Mouse (Mus musculus) myocyte (in vitro differentiated cells): ENCODE data around the gene Them5.

Source experiments
- MAX ChIP-seq: IDR thresholded peaks from one replicate; pipeline ENCODE4 v1.6.1; 2011; ENCODE audit warnings: low read depth, mild to moderate bottlenecking, control low read depth
- MYOD1 ChIP-seq, 3 experiments: IDR thresholded peaks; one replicate each; pipeline ENCODE4 v1.6.1; 2011; ENCODE audit warnings: control low read depth in 2 of 3, low read depth in 2 of 3, mild to moderate bottlenecking in 2 of 3, moderate library complexity in 1 of 3; ENCODE audit not compliant: insufficient read length in 2 of 3, control insufficient read depth in 1 of 3
- POLR2A ChIP-seq: IDR thresholded peaks from one replicate; pipeline ENCODE4 v1.6.1; 2011; ENCODE audit warnings: low read depth, mild to moderate bottlenecking, control low read depth, moderate library complexity; ENCODE audit not compliant: insufficient read length
- POLR2AphosphoS2 ChIP-seq: IDR thresholded peaks from one replicate; pipeline ENCODE4 v1.6.1; 2011; ENCODE audit warnings: low read depth, control low read depth; ENCODE audit not compliant: insufficient read length
- SRF ChIP-seq: IDR thresholded peaks from one replicate; pipeline ENCODE4 v1.6.1; 2011; ENCODE audit warnings: low read depth; ENCODE audit not compliant: control insufficient read depth, insufficient read length

DNA sequence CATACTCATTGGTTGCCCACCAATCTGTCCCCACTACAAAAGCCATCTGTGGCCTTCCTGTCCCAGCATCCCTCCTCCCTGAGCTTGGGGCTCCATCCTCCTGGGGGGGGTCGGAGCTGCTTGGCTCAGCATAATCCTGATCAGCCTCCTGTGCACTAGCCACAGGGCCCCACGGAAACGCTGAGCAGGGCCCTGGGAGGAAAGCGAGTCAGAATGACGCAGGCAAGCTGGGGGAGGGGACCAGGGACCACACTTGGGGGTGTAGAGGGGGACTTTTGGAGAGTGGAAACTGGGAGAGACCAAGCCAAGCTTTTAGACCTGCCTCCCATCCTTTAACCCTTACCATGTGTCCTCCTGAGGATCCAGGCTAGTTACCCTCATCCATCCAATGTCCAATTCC is 34.0 kb downstream of the Them5 start:
- TF ChIP-seq POLR2A (no peak), MAX (no peak), MYOD1 (IDR thresholded peaks at IDR 0.05; ENCODE audit: control insufficient read depth in 1 of 3, insufficient read length in 2 of 3, low read depth in 2 of 3) (no peak), SRF (no peak), POLR2AphosphoS2 (no peak)
